Mouse (Mus musculus): Measurements from ENCODE around the gene Rmdn2.

DNA sequence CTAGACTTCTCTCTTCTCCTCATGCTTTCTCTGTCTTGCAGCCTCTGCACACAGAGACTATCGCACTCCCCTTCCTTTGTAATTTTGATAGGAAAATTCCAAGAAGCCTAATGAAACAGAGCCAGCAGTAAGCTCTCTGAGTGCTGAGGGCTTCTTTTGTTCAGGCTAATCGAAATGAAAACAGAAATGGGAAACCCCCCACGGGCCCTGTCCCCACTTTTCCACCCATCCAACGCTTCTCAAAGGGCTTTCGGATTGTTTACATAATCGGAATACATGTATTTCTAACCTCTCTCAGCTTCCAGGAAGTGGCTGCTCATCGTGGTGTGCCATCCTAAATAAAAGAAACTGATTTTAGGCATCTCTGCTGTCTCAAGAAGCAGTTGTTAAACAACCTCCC is 96.5 kb downstream of the Rmdn2 start:
- no peak for TF ChIP-seq CTCF (IDR thresholded peaks at IDR 0.05; ENCODE audit: low read depth, low read length)
- TF ChIP-seq POLR2A (IDR thresholded peaks at IDR 0.05; ENCODE audit: extremely low read depth, insufficient read depth, low read length), result no peak

Data from liver, adult 2 months (tissue).